ENCODE assay signal across 9 mouse cellular contexts in the genomic region with DNA sequence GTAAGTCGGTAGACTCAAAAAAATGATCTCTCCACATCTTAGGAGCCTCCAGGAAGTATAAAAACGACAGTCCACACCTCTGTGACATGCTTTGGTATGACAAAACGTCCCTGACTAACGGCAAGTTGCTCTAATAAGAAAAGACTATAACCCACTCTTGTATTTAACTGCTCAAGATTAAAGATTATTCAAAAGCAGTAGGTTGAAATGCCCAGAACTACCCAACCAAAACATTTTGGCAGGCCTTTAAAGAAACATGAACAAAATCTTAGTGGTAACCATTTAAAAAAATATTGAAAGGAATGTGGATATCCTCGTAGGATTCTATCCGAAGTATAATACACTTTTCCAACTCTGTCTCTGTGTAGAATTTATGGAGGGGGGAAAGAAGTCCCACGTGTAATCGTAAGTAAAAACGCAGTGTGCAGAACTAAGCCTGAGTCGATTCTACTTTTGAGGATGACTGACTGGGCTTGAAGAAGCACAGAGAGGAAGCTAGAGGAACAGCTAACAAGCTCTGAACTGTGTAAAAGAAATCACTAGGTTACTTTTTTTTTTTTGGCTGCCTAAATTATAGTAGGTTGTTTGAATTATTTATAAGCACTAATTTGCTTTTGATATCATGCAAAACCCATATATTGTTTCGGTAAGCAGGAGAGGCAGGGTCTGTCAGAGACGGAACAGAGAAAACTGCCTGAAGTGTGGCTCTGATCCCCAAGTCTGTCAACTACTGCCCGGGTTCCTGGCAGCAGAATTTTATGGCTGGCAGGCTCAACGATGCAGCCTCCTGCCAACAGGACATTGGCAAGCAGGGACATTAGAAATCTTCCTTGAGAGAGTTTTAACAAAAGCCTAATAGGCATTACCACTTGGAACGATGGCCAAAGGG. TPM values are rescaled to one million over a fixed set of nuclear protein-coding genes. Genes with fewer than 3 reads are reported as not detected.
DNase-seq lines count a peak whose midpoint lies in the region; ATAC-seq and TF ChIP-seq lines count a peak whose summit lies in the region.
"Had no signal": no experiment of that assay in that cellular context is flagged by ENCODE, and none has a peak within 500 bp of the region (broad histone marks: within the 10 kb centered on the region; RNA-seq: fewer than 3 reads in every experiment).

No protein-coding gene starts in this region.

- DNase-seq in left cerebral cortex, postnatal 4 days: peak; percentile 89
- DNase-seq in left cerebral cortex, adult 8-10 months (ENCODE audit: low spot score in 2 of 2): no peak
- DNase-seq in cerebellum, adult 2 months: peak; percentile 64 to 76
- DNase-seq in heart, postnatal 36 days: peak; percentile 32 to 34
- peak; percentile 66 to 67 for DNase-seq in layer of hippocampus, postnatal 10 days (ENCODE audit: low spot score in 2 of 2)
- DNase-seq in thymus, postnatal 14 days: no peak

- intact Hi-C loops in left cerebral cortex, postnatal 4 days (cut with DNase I): no loop called here
- intact Hi-C loops in heart, postnatal 36 days (cut with DNase I): no loop called here

- WGBS in cerebellum, adult 2 months: 24% methylated on average over 15 of the region's 15 CpGs

- no peak for TF ChIP-seq POLR2A in cerebellum, adult 2 months (IDR thresholded peaks at IDR 0.05; ENCODE audit: borderline replicate concordance, insufficient read depth, low read length)

- no peaks in the 10 kb centered on the region; the same call in 1 of the 2 replicates for H3K4me1 ChIP-seq in cerebellum, adult 2 months (ENCODE audit: control insufficient read depth, insufficient read depth, low read length)

- TF ChIP-seq CTCF in cerebellum, adult 2 months (IDR thresholded peaks at IDR 0.05; ENCODE audit: borderline replicate concordance, insufficient read depth, low read depth, low read length): no peak

- no peak overlapping the region for H3K27ac ChIP-seq in cerebellum, adult 2 months (ENCODE audit: insufficient read depth, low read length)
- H3K27ac ChIP-seq: limb, embryonic 13.5 days had no signal

- no peaks in the 10 kb centered on the region for H3K27me3 ChIP-seq in cerebellum, adult 2 months (ENCODE audit: control insufficient read depth, insufficient read depth, low read length)
- H3K27me3 ChIP-seq: limb, embryonic 13.5 days had no signal

- ATAC-seq in CD4-positive, CD25-positive, alpha-beta regulatory T cell, adult 4 months: no peak

- no peak overlapping the region for H3K4me3 ChIP-seq in cerebellum, adult 2 months (replicated peaks; ENCODE audit: insufficient read depth, low read depth, low read length)
- H3K4me3 ChIP-seq: erythroblast, embryonic 14.5 days; limb, embryonic 13.5 days had no signal

RNA-seq across cellular contexts. Expression of a gene that starts 45.3 kb away (rescaled TPM):
- total RNA-seq in left cerebral cortex, postnatal 4 days (2021): 1 to 10 TPM; 6.5 to 8.3 TPM
- 10 to 100 TPM; 14.4 to 20.4 (median 16.9) TPM for total RNA-seq in left cerebral cortex, adult 8-10 months (2022)
- 1.5 and 1.9 TPM in 2 replicates for polyA plus RNA-seq in cerebellum, adult 2 months (2012; rRNA removed)
- total RNA-seq in heart, postnatal 36 days (2021): 1 to 10 TPM in 1 of 2 experiments, under 1 TPM in 1; 0.65 to 1.2 TPM
- total RNA-seq in layer of hippocampus, postnatal 10 days (2021): 1 to 10 TPM; 9.1 to 9.4 TPM
- 1 to 10 TPM in 1 of 2 experiments, under 1 TPM in 1; 0.85 to 2.9 TPM for polyA plus RNA-seq in CD4-positive, CD25-positive, alpha-beta regulatory T cell, adult 4 months (2017; shearing (Covaris generic))

Comparison
In these comparisons a context has a peak if more than half of its experiments do, and no peak if none do; other contexts are left out.
1. DNase-seq: peak in left cerebral cortex, postnatal 4 days (single experiment), cerebellum, adult 2 months (2 of 2), heart, postnatal 36 days (2 of 2) and layer of hippocampus, postnatal 10 days (2 of 2); none in left cerebral cortex, adult 8-10 months (0 of 2) and thymus, postnatal 14 days (single experiment).